Mouse (Mus musculus) myocyte (in vitro differentiated cells): ENCODE measurements around the gene Gtf3c6. TPM values are rescaled to one million over a fixed set of nuclear protein-coding genes. Genes with fewer than 3 reads are reported as not detected.
"Not testable (repeated sequence)": the region's sequence is repeated elsewhere in the genome, so short reads cannot be mapped to it uniquely, and the experiment has no call there.

Source experiments
- H3K27me3 ChIP-seq: one replicate; pipeline ENCODE4 v1.6.1; 2011; ENCODE audit not compliant: control insufficient read depth, insufficient read depth, insufficient read length
- H3K36me3 ChIP-seq: one replicate; pipeline ENCODE4 v1.6.1; 2011; ENCODE audit not compliant: control insufficient read depth, insufficient read depth
- H3K4me2 ChIP-seq: one replicate; pipeline ENCODE4 v1.6.1; 2011; ENCODE audit warnings: low read depth, control low read depth
- H3K4me3 ChIP-seq: one replicate; pipeline ENCODE4 v1.5.1; 2011; ENCODE audit warnings: mild to moderate bottlenecking, control low read depth, moderate library complexity
- H3K79me2 ChIP-seq: one replicate; pipeline ENCODE4 v1.6.1; 2011; ENCODE audit not compliant: control insufficient read depth, insufficient read depth
- H3ac ChIP-seq: one replicate; pipeline ENCODE4 v1.6.1; 2011; ENCODE audit not compliant: control insufficient read depth, insufficient read length
- CEBPB ChIP-seq: IDR thresholded peaks from 2 replicates; pipeline ENCODE4 v1.6.1; 2011; ENCODE audit warnings: mild to moderate bottlenecking, moderate library complexity; ENCODE audit not compliant: poor library complexity, insufficient read depth, severe bottlenecking
- E2F4 ChIP-seq: IDR thresholded peaks from one replicate; pipeline ENCODE4 v1.6.1; 2011; ENCODE audit warnings: mild to moderate bottlenecking, control low read depth, moderate library complexity; ENCODE audit not compliant: insufficient read depth
- MAX ChIP-seq: IDR thresholded peaks from one replicate; pipeline ENCODE4 v1.6.1; 2011; ENCODE audit warnings: low read depth, mild to moderate bottlenecking, control low read depth
- MYOD1 ChIP-seq, 3 experiments: IDR thresholded peaks; one replicate each; pipeline ENCODE4 v1.6.1; 2011; ENCODE audit warnings: control low read depth in 2 of 3, low read depth in 2 of 3, mild to moderate bottlenecking in 2 of 3, moderate library complexity in 1 of 3; ENCODE audit not compliant: insufficient read length in 2 of 3, control insufficient read depth in 1 of 3
- MYOG ChIP-seq, 3 experiments: IDR thresholded peaks; one replicate each; pipeline ENCODE4 v1.6.1; 2011; ENCODE audit warnings: control low read depth in 2 of 3, low read depth in 2 of 3, mild to moderate bottlenecking in 2 of 3; ENCODE audit not compliant: insufficient read length in 2 of 3, control insufficient read depth in 1 of 3, insufficient read depth in 1 of 3
- POLR2A ChIP-seq: IDR thresholded peaks from one replicate; pipeline ENCODE4 v1.6.1; 2011; ENCODE audit warnings: low read depth, mild to moderate bottlenecking, control low read depth, moderate library complexity; ENCODE audit not compliant: insufficient read length
- POLR2AphosphoS2 ChIP-seq: IDR thresholded peaks from one replicate; pipeline ENCODE4 v1.6.1; 2011; ENCODE audit warnings: low read depth, control low read depth; ENCODE audit not compliant: insufficient read length
- REST ChIP-seq: IDR thresholded peaks from one replicate; pipeline ENCODE4 v1.6.1; 2011; ENCODE audit warnings: mild to moderate bottlenecking, control low read depth, moderate library complexity; ENCODE audit not compliant: insufficient read depth, insufficient read length
- SRF ChIP-seq: IDR thresholded peaks from one replicate; pipeline ENCODE4 v1.6.1; 2011; ENCODE audit warnings: low read depth; ENCODE audit not compliant: control insufficient read depth, insufficient read length
- TCF12 ChIP-seq: IDR thresholded peaks from one replicate; pipeline ENCODE4 v1.6.1; 2011; ENCODE audit warnings: mild to moderate bottlenecking, control low read depth; ENCODE audit not compliant: poor library complexity, insufficient read depth, severe bottlenecking
- TCF3 ChIP-seq: IDR thresholded peaks from one replicate; pipeline ENCODE4 v1.6.1; 2011; ENCODE audit warnings: low read depth, control low read depth; ENCODE audit not compliant: insufficient read length
- USF1 ChIP-seq: IDR thresholded peaks from one replicate; pipeline ENCODE4 v1.6.1; 2011; ENCODE audit warnings: low read depth, mild to moderate bottlenecking, control low read depth, moderate library complexity
- polyA plus RNA-seq: library from polyadenylated mRNA; unstranded; fragments of >200 nt; fragmentation: generic; extraction: Trizol; gene quantifications from one replicate; pipeline ENCODE4 v1.2.1, GENCODE M21; 2012; ENCODE audit warnings: missing spikeins

The Gtf3c6 gene
- polyA plus RNA-seq = 24.5 TPM

- Histone ChIP-seq H3K4me2 (peak within 1 kb of the TSS; percentile 99), H3ac (peak within 1 kb of the TSS; percentile 47), H3K4me3 (peak within 1 kb of the TSS; percentile 76), H3K79me2 (no peaks in the 10 kb centered on the region), H3K27me3 (no peaks in the 10 kb centered on the region), H3K36me3 (no peaks in the 10 kb centered on the region)
- no peak for TF ChIP-seq TCF12
- TF ChIP-seq POLR2AphosphoS2 = peak; percentile 80
- peak; percentile 15 for TF ChIP-seq REST
- TF ChIP-seq MAX = peak; percentile 88
- TF ChIP-seq SRF = no peak
- TF ChIP-seq MYOG (IDR thresholded peaks at IDR 0.05; ENCODE audit: control insufficient read depth in 1 of 3, insufficient read depth in 1 of 3, insufficient read length in 2 of 3, low read depth in 2 of 3) = no peak
- peak; percentile 78 for TF ChIP-seq POLR2A
- peak; percentile 57 for TF ChIP-seq USF1
Observed at GRCm38 (mm10) chr10:40257414-40258255, at the start of gene Gtf3c6. TSS of gene Gtf3c6 (minus strand) at chr10:40258108.

GRCm38 (mm10) chr10:40305989-40306388 lies 48.1 kb upstream of the Gtf3c6 start:
- Histone ChIP-seq H3K79me2 (peaks cover 1% of the 10 kb centered on the region), H3K36me3 (no peaks in the 10 kb centered on the region), H3K4me2 (no peak overlapping the region), H3ac (no peak overlapping the region), H3K4me3 (no peak overlapping the region), H3K27me3 (no peaks in the 10 kb centered on the region)
- TF ChIP-seq TCF12 (no peak), E2F4 (no peak), MYOG (IDR thresholded peaks at IDR 0.05; ENCODE audit: control insufficient read depth in 1 of 3, insufficient read depth in 1 of 3, insufficient read length in 2 of 3, low read depth in 2 of 3) (no peak), MAX (no peak), SRF (no peak), POLR2AphosphoS2 (no peak), POLR2A (no peak)

DNA sequence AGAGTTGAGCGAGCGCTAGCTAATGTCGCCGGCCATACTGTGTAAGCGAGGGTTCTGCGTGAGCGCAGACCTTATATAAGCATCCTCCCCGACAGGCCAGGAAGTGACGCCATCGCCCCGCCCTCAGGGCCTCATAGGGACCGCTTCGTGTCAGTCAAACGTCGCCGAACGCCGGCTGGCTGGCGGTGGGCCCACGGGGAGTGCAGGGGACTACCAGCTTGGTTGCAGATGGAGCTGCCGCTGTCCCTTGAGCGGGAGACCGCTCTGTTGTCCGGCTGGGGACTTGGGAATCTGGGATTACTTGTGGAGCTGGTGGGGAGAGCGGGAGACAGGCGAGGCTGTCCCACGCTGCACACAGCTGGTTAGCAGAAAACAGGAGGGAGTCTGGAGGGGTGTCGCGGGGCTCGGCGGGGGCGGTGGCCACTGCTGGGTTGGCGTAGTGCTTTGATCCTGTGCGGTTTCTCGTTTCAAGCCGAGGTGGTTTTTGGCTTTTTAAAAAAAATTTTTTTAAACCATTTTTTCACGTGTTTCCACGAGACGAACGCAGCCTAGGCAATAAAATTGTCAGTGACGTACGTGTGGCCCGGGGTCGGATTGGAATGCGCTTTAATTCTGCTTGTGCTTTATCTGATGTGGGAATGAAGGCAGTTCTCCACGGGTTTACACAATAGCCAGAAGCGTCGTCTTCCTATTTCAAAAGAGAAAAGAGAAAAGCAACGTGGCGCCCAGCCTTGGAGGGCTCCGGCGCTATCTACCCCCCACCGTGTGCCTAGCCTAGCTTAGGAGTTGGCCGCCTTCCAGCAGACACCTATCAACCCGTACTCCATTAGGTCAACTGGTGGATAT lies 44.5 kb upstream of the Gtf3c6 start, which contains the start of gene Amd1:
Amd1 (minus strand) TSS at position 47 of the 846 bp plus-strand sequence.
- H3K36me3 ChIP-seq = no peaks in the 10 kb centered on the region
- H3K27me3 ChIP-seq = no peaks in the 10 kb centered on the region
- peak within 1 kb of the TSS; percentile 92 for H3K4me2 ChIP-seq
- H3K79me2 ChIP-seq = peaks cover 37% of the 10 kb centered on the region
- peak within 1 kb of the TSS; percentile 82 for H3K4me3 ChIP-seq
- TF ChIP-seq SRF = peak; percentile 59
- TF ChIP-seq MYOG (IDR thresholded peaks at IDR 0.05; ENCODE audit: control insufficient read depth in 1 of 3, insufficient read depth in 1 of 3, insufficient read length in 2 of 3, low read depth in 2 of 3) = peak in 1 of 3 experiments; percentile 3
- no peak for TF ChIP-seq TCF3
- peak; percentile 69 for TF ChIP-seq POLR2A
- TF ChIP-seq POLR2AphosphoS2 = peak; percentile 41
- H3ac ChIP-seq = peak within 1 kb of the TSS; percentile 97

DNA sequence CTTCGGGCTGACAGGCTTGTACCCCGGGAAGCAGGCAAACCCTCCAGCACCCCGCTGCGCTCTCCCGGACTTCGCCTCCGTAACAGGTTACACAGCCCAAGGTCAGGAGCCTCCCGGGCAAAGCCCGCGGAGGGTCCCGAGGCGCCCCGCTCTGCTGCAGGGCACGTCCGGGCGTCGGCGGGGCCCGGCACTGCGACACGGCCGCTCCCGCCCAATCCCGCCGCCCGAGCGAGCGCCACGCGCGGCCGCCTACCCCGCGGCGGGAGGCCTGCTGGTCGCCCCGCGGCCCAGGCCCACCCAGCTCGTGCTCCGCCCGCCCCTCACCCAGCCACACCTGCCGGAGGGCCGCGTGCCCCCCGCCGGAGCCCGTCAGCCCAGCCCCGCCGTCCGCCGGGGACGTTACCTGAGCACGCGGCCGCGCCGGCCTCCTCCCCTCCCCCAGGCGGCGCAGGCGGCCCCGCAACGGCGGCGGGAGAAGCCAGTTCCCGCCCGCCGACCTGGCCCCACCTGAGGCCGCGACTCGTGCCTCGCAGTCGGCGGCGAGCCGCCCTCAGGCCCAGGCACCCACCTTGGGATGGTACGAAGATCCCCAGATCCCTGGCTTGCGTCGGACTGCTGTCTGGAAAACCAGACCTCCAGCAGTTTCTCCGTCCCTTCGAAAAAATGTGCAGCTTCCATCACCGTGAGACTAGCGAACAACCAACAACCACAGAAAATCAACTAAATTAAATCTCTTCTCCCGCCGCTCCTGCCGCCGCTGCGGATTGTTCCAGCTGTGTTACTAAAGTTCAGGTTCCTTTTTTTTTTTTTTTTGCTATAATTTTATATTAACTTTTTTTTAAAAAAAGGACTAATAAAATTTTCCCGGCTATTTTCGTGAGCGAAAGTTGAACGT lies 43.5 kb upstream of the Gtf3c6 start:
- Histone ChIP-seq H3K4me3 (peak overlapping the region; percentile 82), H3K4me2 (peak overlapping the region; percentile 84), H3ac (peak overlapping the region; percentile 97), H3K79me2 (peaks cover 46% of the 10 kb centered on the region)
- not testable (repeated sequence) for H3K36me3 ChIP-seq, H3K27me3 ChIP-seq
- TF ChIP-seq POLR2AphosphoS2 = peak; percentile 4

- Histone ChIP-seq H3K27me3 (no peaks in the 10 kb centered on the region), H3ac (peak overlapping the region; percentile 97), H3K79me2 (peaks cover 54% of the 10 kb centered on the region), H3K36me3 (no peaks in the 10 kb centered on the region), H3K4me2 (peak overlapping the region; percentile 84), H3K4me3 (peak overlapping the region; percentile 82)
- TF ChIP-seq POLR2AphosphoS2 (peak; percentile 94), TCF12 (no peak), REST (no peak), USF1 (peak; percentile 93), CEBPB (no peak), E2F4 (peak; percentile 11), MYOD1 (IDR thresholded peaks at IDR 0.05; ENCODE audit: control insufficient read depth in 1 of 3, insufficient read length in 2 of 3, low read depth in 2 of 3) (no peak), POLR2A (peak; percentile 94), SRF (no peak), MAX (peak; percentile 95), MYOG (IDR thresholded peaks at IDR 0.05; ENCODE audit: control insufficient read depth in 1 of 3, insufficient read depth in 1 of 3, insufficient read length in 2 of 3, low read depth in 2 of 3) (no peak)
Observed at GRCm38 (mm10) chr10:40300648-40301171, 42.8 kb upstream of the Gtf3c6 start.
